Mouse (Mus musculus) 416B (cell line): ENCODE measurements around the gene Kmt5c.
"Not testable (repeated sequence)": the region's sequence is repeated elsewhere in the genome, so short reads cannot be mapped to it uniquely, and the experiment has no call there.

Source experiments
- DNase-seq: peaks from one replicate; pipeline ENCODE4 v3.0.0; 2011; ENCODE audit warnings: low read depth

The Kmt5c gene

DNA sequence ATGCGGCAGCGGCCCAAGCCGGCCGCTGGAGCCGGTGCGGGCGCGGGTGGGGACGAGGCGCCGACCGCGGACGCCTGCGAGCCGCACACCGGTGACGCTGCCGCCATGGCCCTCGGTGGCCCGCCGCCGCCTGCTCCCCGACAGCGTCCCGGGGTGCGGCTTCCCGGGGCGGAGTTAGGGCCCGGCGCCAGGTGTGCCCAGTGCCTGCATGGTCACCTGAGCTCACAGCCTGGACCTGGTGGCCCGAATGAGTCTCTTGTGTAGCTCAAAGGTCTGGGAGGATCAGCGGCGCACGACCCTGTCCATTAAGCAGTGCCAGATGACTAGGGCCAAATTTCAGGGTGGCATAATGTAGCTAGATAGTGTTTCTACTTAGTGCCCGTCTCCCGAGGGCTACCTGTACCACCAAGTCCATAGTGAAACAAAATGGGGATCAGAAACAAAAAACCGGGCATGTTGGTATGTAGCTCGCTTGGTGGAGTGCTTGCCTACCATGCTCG is 49.6 kb downstream of the Kmt5c start, which contains the start of gene Tmem238:
TSS of gene Tmem238 (minus strand) at position 221 of the 500 bp plus-strand sequence.
- peak; percentile 35 for DNase-seq

DNA sequence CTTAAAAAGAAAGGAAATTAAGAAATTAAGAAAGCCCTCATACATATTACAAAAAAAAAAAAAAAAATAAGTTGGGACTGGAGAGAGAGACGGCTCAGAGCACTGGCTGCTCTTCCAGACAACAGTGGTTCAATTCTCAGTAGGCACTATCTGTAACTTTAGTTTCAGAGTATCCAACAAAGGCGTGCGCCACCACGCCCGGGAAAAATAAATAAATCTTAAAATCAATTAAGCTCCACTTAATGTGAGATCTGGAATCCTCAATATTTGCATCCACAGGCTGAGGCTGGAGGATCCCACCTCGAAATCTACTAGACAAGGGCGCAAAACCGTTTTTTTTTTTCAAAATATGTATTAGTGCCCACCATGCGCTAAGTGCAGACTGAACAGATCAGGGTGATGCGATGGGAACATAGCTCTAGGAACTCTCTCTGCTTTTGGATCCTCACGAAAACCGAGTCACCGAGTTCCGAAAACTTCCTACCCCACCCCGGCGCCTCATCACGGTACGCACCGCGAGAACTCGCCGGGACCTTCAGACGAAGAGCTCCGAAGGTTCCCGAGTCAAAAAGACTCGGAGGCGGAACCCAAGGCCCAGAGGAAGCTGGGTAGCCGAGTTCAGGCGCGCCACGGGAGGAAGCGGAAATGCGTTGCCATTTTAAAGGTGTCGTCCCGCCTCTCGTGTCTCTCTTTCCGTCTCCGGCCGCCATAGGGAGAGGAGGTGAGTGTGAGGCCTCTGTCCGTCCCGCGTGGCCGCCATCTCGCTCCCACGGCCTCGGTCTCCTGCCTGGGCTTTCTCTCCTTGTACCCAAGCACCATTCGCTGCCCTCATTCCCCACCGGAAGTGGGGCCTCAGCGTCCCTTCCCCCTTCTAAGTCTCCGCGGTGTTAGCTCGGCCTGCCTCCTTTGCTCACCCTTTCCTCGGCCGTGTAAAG is 52.6 kb downstream of the Kmt5c start, which contains the start of gene Rpl28:
TSS of gene Rpl28 (plus strand) at position 597 of the 935 bp plus-strand sequence.
- peak; percentile 98 for DNase-seq

DNA sequence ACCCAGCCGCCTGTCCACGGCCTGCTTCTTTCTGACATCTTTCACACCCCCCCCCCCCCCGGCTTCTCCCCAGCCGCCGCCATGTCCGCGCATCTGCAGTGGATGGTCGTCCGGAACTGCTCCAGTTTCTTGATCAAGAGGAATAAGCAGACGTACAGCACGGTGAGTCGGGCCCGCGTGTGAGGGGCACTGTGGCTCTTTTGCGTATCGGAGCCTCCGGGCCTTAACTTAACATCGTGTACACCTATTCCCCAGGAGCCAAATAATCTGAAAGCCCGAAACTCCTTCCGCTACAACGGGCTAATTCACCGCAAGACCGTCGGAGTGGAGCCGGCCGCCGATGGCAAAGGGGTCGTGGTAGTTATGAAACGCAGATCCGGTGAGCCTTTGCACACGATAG is 53.3 kb downstream of the Kmt5c start:
- not testable (repeated sequence) for DNase-seq

DNA sequence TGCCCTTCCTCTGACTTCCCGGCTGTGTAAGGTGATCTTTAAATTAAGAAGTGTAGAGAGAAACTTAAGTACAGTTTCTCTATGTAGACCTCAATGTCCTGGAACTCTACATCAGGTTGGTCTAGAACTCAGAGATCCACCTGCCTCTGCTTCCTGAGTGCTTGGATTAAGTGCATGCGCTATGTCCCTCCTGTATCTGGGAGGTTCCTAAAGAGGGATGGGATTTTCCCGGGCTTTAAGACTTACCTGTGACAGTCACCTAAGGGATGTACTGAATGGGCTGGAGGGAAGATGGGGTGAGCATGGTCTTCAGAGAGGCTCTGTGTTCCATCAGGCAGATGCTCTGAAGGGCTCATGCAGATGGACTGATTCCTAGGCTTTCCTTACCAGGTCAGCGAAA is 53.8 kb downstream of the Kmt5c start:
- peak; percentile 27 for DNase-seq

DNA sequence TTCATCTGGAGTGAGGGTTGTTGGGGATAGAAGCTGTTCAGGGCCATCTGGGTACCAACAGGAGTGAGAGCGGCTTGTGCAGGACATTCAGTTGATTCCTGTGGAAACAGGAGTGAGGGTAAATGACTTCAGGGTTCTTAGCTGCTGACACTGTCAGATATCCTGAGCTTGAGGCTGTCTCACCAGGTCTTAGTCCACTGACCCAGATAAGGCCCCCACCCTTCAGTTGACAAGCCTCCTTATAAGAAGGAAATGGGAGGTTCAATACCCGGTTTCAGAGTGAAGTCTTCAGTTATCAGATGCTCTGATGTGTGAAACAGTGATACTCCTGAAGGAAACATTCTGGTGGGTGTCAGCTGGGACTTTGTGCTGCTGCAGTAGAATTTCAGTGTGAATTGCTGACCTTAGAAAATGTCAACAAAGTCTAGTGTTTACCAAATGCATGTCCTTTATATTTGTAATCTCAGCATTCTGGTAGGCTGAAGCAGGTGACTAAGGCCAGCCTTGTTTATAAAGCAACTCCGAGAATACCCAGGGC is 54.8 kb downstream of the Kmt5c start:
- no peak for DNase-seq

DNA sequence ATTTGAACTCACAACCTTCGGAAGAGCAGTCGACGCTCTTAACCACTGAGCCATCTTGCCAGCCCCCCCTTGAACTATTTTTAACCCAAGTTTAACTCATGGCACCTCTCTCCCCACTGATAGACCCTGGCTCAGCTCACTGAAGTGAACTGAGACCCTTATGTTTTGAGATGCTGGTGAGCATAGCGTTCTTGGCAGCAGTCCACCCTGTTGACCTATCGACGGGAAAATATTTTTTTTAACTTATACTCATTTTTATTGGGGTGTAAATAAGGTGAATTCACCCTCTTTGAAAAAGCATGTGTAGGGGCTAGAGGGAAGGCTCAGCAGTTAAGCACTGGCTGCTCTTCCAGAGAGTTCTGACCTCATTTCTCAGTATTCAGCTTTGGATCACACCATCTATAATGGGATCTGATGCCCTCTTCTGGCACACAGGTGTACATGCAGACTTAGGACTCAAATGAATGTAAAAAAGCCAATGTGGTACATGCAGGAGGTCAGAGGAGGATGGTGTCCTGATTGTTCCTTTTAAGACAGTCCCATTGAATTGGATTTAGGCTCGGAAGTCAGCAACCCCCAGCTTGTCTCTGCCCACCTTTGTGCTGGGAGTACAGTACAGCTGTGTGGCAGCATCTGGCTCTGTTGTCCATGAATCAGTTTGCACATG is 56.0 kb downstream of the Kmt5c start:
- peak; percentile 77 for DNase-seq
